In genomic region chr5:74051394-74052170, GRCm38 (mm10) we compare ENCODE assay signal across 8 mouse cellular contexts. TPM values are rescaled to one million over a fixed set of nuclear protein-coding genes. Genes with fewer than 3 reads are reported as not detected.
DNase-seq lines count a peak whose midpoint lies in the region; ATAC-seq lines count a peak whose summit lies in the region.

No protein-coding gene starts in this region.

- peak; percentile 34; the same call in 1 of the 2 replicates for ATAC-seq in forebrain, embryonic 16.5 days
- no peak for ATAC-seq in forebrain, embryonic 11.5 days (replicated peaks; ENCODE audit: low FRiP score)
- no peak for ATAC-seq in heart, embryonic 12.5 days (ENCODE audit: insufficient number of reproducible peaks, low FRiP score)
- peak; percentile 21 for ATAC-seq in limb, embryonic 15.5 days (ENCODE audit: insufficient number of reproducible peaks, low FRiP score, low TSS enrichment, low read depth)
- no peak for ATAC-seq in granulocyte monocyte progenitor cell, adult 5-6 weeks (replicated peaks; ENCODE audit: poor library complexity, severe bottlenecking)

- H3K4me1 ChIP-seq in forebrain, embryonic 16.5 days (replicated peaks; ENCODE audit: control insufficient read depth, insufficient read depth, low read length): peaks cover 17% of the 10 kb centered on the region
- no peaks in the 10 kb centered on the region for H3K4me1 ChIP-seq in forebrain, embryonic 11.5 days (replicated peaks; ENCODE audit: control insufficient read depth, insufficient read depth, low read length)
- H3K4me1 ChIP-seq in heart, embryonic 12.5 days (replicated peaks): peaks cover 38% of the 10 kb centered on the region
- peaks cover 33% of the 10 kb centered on the region for H3K4me1 ChIP-seq in limb, embryonic 15.5 days

- H3K4me2 ChIP-seq in forebrain, embryonic 16.5 days (ENCODE audit: low read length): no peak overlapping the region
- H3K4me2 ChIP-seq in forebrain, embryonic 11.5 days (ENCODE audit: low read depth, low read length, severe bottlenecking): no peak overlapping the region
- no peak overlapping the region for H3K4me2 ChIP-seq in heart, embryonic 12.5 days
- H3K4me2 ChIP-seq in limb, embryonic 15.5 days: peak overlapping the region; percentile 5; the same call in 1 of the 2 replicates

- H3K9ac ChIP-seq in forebrain, embryonic 16.5 days (replicated peaks; ENCODE audit: low read depth, low read length): no peak overlapping the region
- H3K9ac ChIP-seq in forebrain, embryonic 11.5 days (ENCODE audit: low read length): no peak overlapping the region
- H3K9ac ChIP-seq in heart, embryonic 12.5 days: no peak overlapping the region
- no peak overlapping the region for H3K9ac ChIP-seq in limb, embryonic 15.5 days

- WGBS in forebrain, embryonic 16.5 days: 77% methylated on average over 23 of the region's 23 CpGs
- WGBS in forebrain, embryonic 11.5 days: 94% methylated on average over 23 of the region's 23 CpGs
- WGBS in heart, embryonic 12.5 days: 81% methylated on average over 23 of the region's 23 CpGs
- WGBS in limb, embryonic 15.5 days: 58% methylated on average over 23 of the region's 23 CpGs

- H3K4me3 ChIP-seq in forebrain, embryonic 16.5 days (replicated peaks; ENCODE audit: low read length): no peak overlapping the region
- H3K4me3 ChIP-seq in forebrain, embryonic 11.5 days (ENCODE audit: low read depth, low read length): no peak overlapping the region
- no peak overlapping the region for H3K4me3 ChIP-seq in heart, embryonic 12.5 days
- no peak overlapping the region for H3K4me3 ChIP-seq in limb, embryonic 15.5 days

- no peak for DNase-seq in forebrain, embryonic 11.5 days (ENCODE audit: low spot score)
- peak; percentile 52 to 55 for DNase-seq in right cerebral cortex, postnatal 10 days (ENCODE audit: low spot score in 2 of 2)
- DNase-seq in right cerebral cortex, postnatal 4 days: no peak
- DNase-seq in spleen, postnatal 36 days (ENCODE audit: low spot score in 2 of 2): no peak

- H3K9me3 ChIP-seq in forebrain, embryonic 16.5 days (ENCODE audit: control insufficient read depth, low read length): no peaks in the 10 kb centered on the region
- no peaks in the 10 kb centered on the region for H3K9me3 ChIP-seq in forebrain, embryonic 11.5 days (ENCODE audit: control insufficient read depth, low read length)
- no peaks in the 10 kb centered on the region for H3K9me3 ChIP-seq in heart, embryonic 12.5 days (replicated peaks)
- no peaks in the 10 kb centered on the region for H3K9me3 ChIP-seq in limb, embryonic 15.5 days

- no peaks in the 10 kb centered on the region for H3K36me3 ChIP-seq in forebrain, embryonic 16.5 days (ENCODE audit: control insufficient read depth, insufficient read depth)
- no peaks in the 10 kb centered on the region for H3K36me3 ChIP-seq in forebrain, embryonic 11.5 days (ENCODE audit: control insufficient read depth, insufficient read depth, low read length)
- peaks cover 10% of the 10 kb centered on the region for H3K36me3 ChIP-seq in heart, embryonic 12.5 days
- H3K36me3 ChIP-seq in limb, embryonic 15.5 days: no peaks in the 10 kb centered on the region

- no peaks in the 10 kb centered on the region for H3K27me3 ChIP-seq in forebrain, embryonic 16.5 days (replicated peaks; ENCODE audit: control insufficient read depth, insufficient read depth, low read length)
- no peaks in the 10 kb centered on the region for H3K27me3 ChIP-seq in forebrain, embryonic 11.5 days (ENCODE audit: control insufficient read depth, insufficient read depth, low read length)
- no peaks in the 10 kb centered on the region for H3K27me3 ChIP-seq in heart, embryonic 12.5 days (replicated peaks)
- H3K27me3 ChIP-seq in limb, embryonic 15.5 days: no peaks in the 10 kb centered on the region

- no peak overlapping the region for H3K27ac ChIP-seq in forebrain, embryonic 16.5 days (ENCODE audit: low read length)
- no peak overlapping the region for H3K27ac ChIP-seq in forebrain, embryonic 11.5 days (ENCODE audit: low read depth, low read length)
- H3K27ac ChIP-seq in heart, embryonic 12.5 days (ENCODE audit: poor library complexity, severe bottlenecking): 0 out of 2 replicates have a peak overlapping the region, but pooled peaks have one; percentile 10
- H3K27ac ChIP-seq in limb, embryonic 15.5 days: peak overlapping the region; percentile 68

RNA-seq across cellular contexts. Expression of gene Usp46, which starts 16.6 kb away (rescaled TPM):
- polyA plus RNA-seq in forebrain, embryonic 16.5 days (2015; fragmentation: Nextera tagmentation; extraction: Ambion mirVana): 32.5 and 35.1 TPM in 2 replicates
- 33.5 and 36.2 TPM in 2 replicates for polyA plus RNA-seq in forebrain, embryonic 11.5 days (2014; fragmentation: Nextera tagmentation; extraction: Ambion mirVana)
- 41.4 and 44.7 TPM in 2 replicates for polyA plus RNA-seq in heart, embryonic 12.5 days (2016; fragmentation: Nextera tagmentation; extraction: Ambion mirVana)
- polyA plus RNA-seq in limb, embryonic 15.5 days (2015; fragmentation: Nextera tagmentation; extraction: Ambion mirVana): 30.3 and 37.0 TPM in 2 replicates
- 8.4 and 11.9 TPM in 2 replicates for total RNA-seq in granulocyte monocyte progenitor cell, adult 5-6 weeks (2014; fragmentation: Nextera tagmentation)
- total RNA-seq in granulocyte monocyte progenitor cell, adult 5-6 weeks (2017): 10.9 and 26.9 TPM in 2 replicates

Comparison
In these comparisons a context has a peak if more than half of its experiments do, and no peak if none do; other contexts are left out.
1. ATAC-seq: peak in forebrain, embryonic 16.5 days (single experiment) and limb, embryonic 15.5 days (single experiment); none in forebrain, embryonic 11.5 days (single experiment), heart, embryonic 12.5 days (single experiment) and granulocyte monocyte progenitor cell, adult 5-6 weeks (single experiment).
2. DNase-seq: peak in right cerebral cortex, postnatal 10 days (2 of 2); none in forebrain, embryonic 11.5 days (single experiment), right cerebral cortex, postnatal 4 days (single experiment) and spleen, postnatal 36 days (0 of 2).
3. H3K27ac ChIP-seq: peak in heart, embryonic 12.5 days (single experiment) and limb, embryonic 15.5 days (single experiment); none in forebrain, embryonic 16.5 days (single experiment) and forebrain, embryonic 11.5 days (single experiment).